Mouse (Mus musculus) liver, embryonic 14.5 days (tissue): ENCODE results near the gene Spopl.
A peak's percentile ranks its signal among the peaks of the same experiment; 100 is the strongest.

Source experiments
- CTCF ChIP-seq: IDR thresholded peaks from 2 replicates; pipeline ENCODE4 v1.5.1; 2016; ENCODE audit warnings: antibody characterized with exemption, low read depth, control low read depth
- EP300 ChIP-seq: IDR thresholded peaks from 2 replicates; pipeline ENCODE4 v1.6.1; 2016; ENCODE audit warnings: antibody characterized with exemption, low read depth

GRCm38 (mm10) chr2:23559186-23559585 is 12.7 kb downstream of the Spopl start:
- TF ChIP-seq CTCF, result peak; percentile 36; the same call in 1 of the 2 replicates
- no peak for TF ChIP-seq EP300
